Mouse (Mus musculus) liver, adult 2 months (tissue): ENCODE data around the gene Nap1l4.

Source experiments
- CTCF ChIP-seq: fragments of 200-500 bp; IDR thresholded peaks from 2 replicates; pipeline ENCODE4 v1.5.1; 2011; ENCODE audit warnings: low read depth, low read length, control low read depth
- POLR2A ChIP-seq: fragments of 200-500 bp; IDR thresholded peaks from 2 replicates; pipeline ENCODE4 v1.6.1; 2011; ENCODE audit warnings: low read length, control low read depth; ENCODE audit not compliant: insufficient read depth; ENCODE audit errors: extremely low read depth

- TF ChIP-seq CTCF = peak; percentile 23
- TF ChIP-seq POLR2A = no peak
These were observed 72.1 kb downstream of the Nap1l4 start for GRCm38 (mm10) chr7:143476702-143477335.
